Mouse (Mus musculus) monocyte, adult 59 days (primary cell): Measurements from ENCODE around the gene 1700067P10Rik. TPM values are rescaled to one million over a fixed set of nuclear protein-coding genes. Genes with fewer than 3 reads are reported as not detected.

Source experiments
- total RNA-seq, 2 experiments: library from RNA; stranded (reverse); gene quantifications; one replicate each; pipeline ENCODE4 v1.2.4; 2023

1700067P10Rik gene
- total RNA-seq, result not detected

DNA sequence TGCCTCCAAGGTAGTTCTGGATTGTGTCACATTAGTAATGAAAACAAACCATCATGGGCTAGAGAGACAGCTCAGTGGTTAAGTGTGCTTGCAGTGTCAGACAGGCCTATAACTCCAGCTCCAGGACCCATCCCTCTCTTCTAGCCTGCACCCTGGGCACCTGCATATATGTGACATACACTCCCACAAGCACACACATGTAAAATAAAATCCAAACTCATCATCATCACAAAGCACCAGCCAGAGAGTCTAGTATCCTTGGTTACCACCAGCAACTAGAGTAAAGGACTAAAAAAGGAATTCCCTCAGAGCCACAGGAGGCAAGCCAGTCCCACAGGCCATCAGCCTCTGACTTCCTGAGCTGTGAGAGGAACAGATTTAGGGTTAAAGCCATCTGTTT is at the start of gene 1700067P10Rik:
Gene 1700067P10Rik (plus strand): TSS at position 301 of the 400 bp plus-strand sequence.

Other genes starting within 250 kb of the 1700067P10Rik start
- 10 to 100 TPM; 18.3 to 26.2 TPM for gene Foxp4, start 164.7 kb upstream of the 1700067P10Rik start, total RNA-seq
- not detected for gene 1700122O11Rik, start 51.0 kb upstream of the 1700067P10Rik start, total RNA-seq
- gene 9830107B12Rik, start 56.9 kb downstream of the 1700067P10Rik start, total RNA-seq, result 10 to 100 TPM; 16.6 to 21.2 TPM
- gene A530064D06Rik, start 78.0 kb downstream of the 1700067P10Rik start, total RNA-seq, result 10 to 100 TPM; 28.2 to 34.5 TPM
- 100 to 1,000 TPM; 130 to 138 TPM for gene Trem1, start 143.4 kb downstream of the 1700067P10Rik start, total RNA-seq
- 100 to 1,000 TPM; 138 to 143 TPM for gene Trem3, start 158.5 kb downstream of the 1700067P10Rik start, total RNA-seq
- gene Treml4, start 175.0 kb downstream of the 1700067P10Rik start, total RNA-seq, result 100 to 1,000 TPM; 470 to 487 TPM
- gene Treml2, start 210.2 kb downstream of the 1700067P10Rik start, total RNA-seq, result 1 to 10 TPM; 6.4 to 8.9 TPM
- 10 to 100 TPM; 30.5 to 42.2 TPM for gene B430306N03Rik, start 226.8 kb downstream of the 1700067P10Rik start, total RNA-seq